Mouse (Mus musculus) left cerebral cortex, postnatal 25 days (tissue): ENCODE results near the gene Tbc1d16. TPM values are rescaled to one million over a fixed set of nuclear protein-coding genes. Genes with fewer than 3 reads are reported as not detected.
"Not testable (repeated sequence)": the region's sequence is repeated elsewhere in the genome, so short reads cannot be mapped to it uniquely, and the experiment has no call there.

ENCODE experiments used
- DNase-seq, 2 experiments: peaks; one replicate each; pipeline ENCODE4 v3.0.0; 2022; ENCODE audit warnings: low spot score in 2 of 2, mixed read lengths in 1 of 2
- intact Hi-C: fragments of 180-260 bp; cut with DNase I; formaldehyde crosslinking; loops from one replicate; pipeline ENCODE4 v1.15.1; 2025
- total RNA-seq, 2 experiments: library from RNA; stranded (reverse); gene quantifications; 2 replicates each; pipeline ENCODE4 v1.2.3; 2021

The Tbc1d16 gene
- 10 to 100 TPM; 32.1 to 40.9 TPM for total RNA-seq

- peak; percentile 34 to 68 for DNase-seq
- intact Hi-C loops = no loop called here
Observed at GRCm38 (mm10) chr11:119228091-119228781, at the start of gene Tbc1d16, which contains the start of gene Ccdc40. Gene Tbc1d16 (minus strand): TSS chr11:119228499. Gene Ccdc40 (plus strand): TSS chr11:119228572.

- no peak for DNase-seq
- intact Hi-C loops = no loop called here
Observed at GRCm38 (mm10) chr11:119273186-119273930, 45.1 kb upstream of the Tbc1d16 start.

GRCm38 (mm10) chr11:119272492-119272891, 44.2 kb upstream of the Tbc1d16 start:
- intact Hi-C loops, DNase-seq: not testable (repeated sequence)

- intact Hi-C loops = no loop called here
- peak; percentile 75 to 85 for DNase-seq
Observed at GRCm38 (mm10) chr11:119268557-119269195, 40.4 kb upstream of the Tbc1d16 start.

- intact Hi-C loops = no loop called here
- DNase-seq = peak; percentile 96 to 98
Observed at GRCm38 (mm10) chr11:119267768-119268556, 39.7 kb upstream of the Tbc1d16 start, which contains the start of gene Gaa. Gene Gaa (plus strand): TSS chr11:119267887.

- intact Hi-C loops = no loop called here
- DNase-seq = peak; percentile 37 to 38
Observed at GRCm38 (mm10) chr11:119267241-119267674, 39.0 kb upstream of the Tbc1d16 start.

- intact Hi-C loops = no loop called here
- DNase-seq = no peak
Observed at GRCm38 (mm10) chr11:119265811-119266210, 37.5 kb upstream of the Tbc1d16 start.

GRCm38 (mm10) chr11:119264413-119264812, 36.1 kb upstream of the Tbc1d16 start:
- intact Hi-C loops = no loop called here

GRCm38 (mm10) chr11:119259977-119260376, 31.7 kb upstream of the Tbc1d16 start:
- intact Hi-C loops = no loop called here
- no peak for DNase-seq

More at GRCm38 (mm10) chr11:119264413-119264812, 36.1 kb upstream of the Tbc1d16 start:
- DNase-seq = no peak

GRCm38 (mm10) chr11:119258572-119259322, 30.4 kb upstream of the Tbc1d16 start:
- intact Hi-C loops = no loop called here
- peak; percentile 56 to 65 for DNase-seq

GRCm38 (mm10) chr11:119258216-119258571, 29.9 kb upstream of the Tbc1d16 start:
- intact Hi-C loops = no loop called here

GRCm38 (mm10) chr11:119256557-119256956, 28.3 kb upstream of the Tbc1d16 start:
- intact Hi-C loops, DNase-seq: not testable (repeated sequence)

More at GRCm38 (mm10) chr11:119258216-119258571, 29.9 kb upstream of the Tbc1d16 start:
- DNase-seq = no peak

- no peak for DNase-seq
Observed at GRCm38 (mm10) chr11:119252854-119253541, 24.7 kb upstream of the Tbc1d16 start.

GRCm38 (mm10) chr11:119250998-119251397, 22.7 kb upstream of the Tbc1d16 start:
- intact Hi-C loops = no loop called here
- no peak for DNase-seq

More at GRCm38 (mm10) chr11:119252854-119253541, 24.7 kb upstream of the Tbc1d16 start:
- intact Hi-C loops = no loop called here

- peak; percentile 34 to 47 for DNase-seq
- intact Hi-C loops = loop anchor here (2.0 kb wide), 1 partner anchor 42 kb away; no protein-coding TSS in a partner anchor
Observed at GRCm38 (mm10) chr11:119249011-119249410, 20.7 kb upstream of the Tbc1d16 start.

GRCm38 (mm10) chr11:119245543-119245942, 17.2 kb upstream of the Tbc1d16 start:
- intact Hi-C loops, DNase-seq: not testable (repeated sequence)

GRCm38 (mm10) chr11:119239480-119239879, 11.2 kb upstream of the Tbc1d16 start:
- no peak for DNase-seq
- intact Hi-C loops = no loop called here

- intact Hi-C loops = no loop called here
- no peak for DNase-seq
Observed at GRCm38 (mm10) chr11:119238305-119238721, 10.0 kb upstream of the Tbc1d16 start.
